Mouse (Mus musculus): ENCODE results near the gene Acap3. TPM values are rescaled to one million over a fixed set of nuclear protein-coding genes. Genes with fewer than 3 reads are reported as not detected.

Gene Acap3
- polyA plus RNA-seq, 1 experiment from 2014 or later: 8.2 TPM

DNA sequence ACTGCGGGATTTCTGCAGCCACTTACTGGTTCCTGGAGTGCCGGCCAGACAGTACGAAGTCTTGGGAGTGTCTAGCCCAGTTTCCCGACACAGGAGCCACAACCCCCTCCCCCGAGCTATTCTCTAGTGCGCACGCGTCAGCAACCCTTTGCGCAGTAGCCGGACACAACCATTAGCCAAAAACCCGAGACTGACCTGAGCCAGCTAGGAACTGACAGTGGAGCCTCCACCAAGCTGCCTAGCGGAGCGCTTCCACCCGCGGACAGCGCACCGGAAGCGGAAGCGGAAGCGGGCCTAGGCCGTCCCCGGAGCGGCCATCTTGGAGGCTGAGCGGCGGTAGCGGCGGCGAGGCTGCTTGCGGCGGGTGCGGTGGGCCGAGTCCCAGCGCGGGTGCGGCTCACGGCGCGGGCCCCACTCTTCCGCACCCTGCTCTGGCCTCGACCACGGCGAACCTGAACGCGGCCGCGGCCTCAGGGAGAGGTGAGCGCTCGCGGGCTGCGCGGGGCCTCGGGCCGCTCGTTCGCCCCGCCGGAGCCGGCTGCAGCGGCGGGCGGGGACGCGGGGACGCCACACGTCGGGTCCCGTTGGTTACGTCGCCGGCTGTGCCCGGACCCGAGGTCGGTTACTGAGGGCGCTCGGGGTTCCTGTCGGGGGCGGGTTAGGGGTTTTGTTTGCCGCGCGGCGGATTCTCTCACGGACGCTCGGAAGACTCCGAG is 52.1 kb downstream of the Acap3 start, which contains the start of gene Ube2j2:
Gene Ube2j2 (plus strand): TSS at position 298 of the 716 bp plus-strand sequence.
- H3K4me1 ChIP-seq (replicated peaks): peaks cover 21% of the 10 kb centered on the region
- H3K4me3 ChIP-seq: peak within 1 kb of the TSS; percentile 97
- WGBS: under 1% methylated on average over 85 of the region's 85 CpGs
- H3K36me3 ChIP-seq: peaks cover 15% of the 10 kb centered on the region
- H3K27me3 ChIP-seq: no peaks in the 10 kb centered on the region
- H3K4me2 ChIP-seq: peak within 1 kb of the TSS; percentile 97
- H3K27ac ChIP-seq: peak within 1 kb of the TSS; percentile 84
- H3K9me3 ChIP-seq (replicated peaks): no peaks in the 10 kb centered on the region
- ATAC-seq (replicated peaks; ENCODE audit: insufficient number of reproducible peaks, insufficient read depth, low FRiP score, low read depth): peak; percentile 96
- H3K9ac ChIP-seq: peak within 1 kb of the TSS; percentile 95

DNA sequence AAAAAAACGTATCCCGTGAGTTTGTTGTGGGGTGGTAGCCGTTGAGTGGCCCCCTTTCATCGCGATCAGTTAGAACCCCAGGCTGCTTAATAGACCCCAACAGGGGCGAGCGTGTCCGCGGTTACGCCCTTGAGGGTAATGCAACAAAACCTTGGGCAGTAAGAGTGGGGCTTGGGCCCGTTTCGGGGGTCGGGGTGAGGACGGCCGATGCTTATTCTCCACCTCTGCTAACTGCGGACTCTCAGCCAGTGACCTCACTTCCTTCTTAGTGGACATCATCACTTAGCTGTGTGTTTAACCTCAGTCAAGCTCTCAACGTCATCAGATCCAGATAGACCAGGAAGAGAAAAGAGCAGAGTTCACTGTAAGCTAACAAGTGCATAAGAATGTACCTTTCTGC is 52.6 kb downstream of the Acap3 start:
- peak overlapping the region; percentile 95 for H3K9ac ChIP-seq
- under 1% methylated on average over 17 of the region's 17 CpGs for WGBS
- H3K27ac ChIP-seq: peak overlapping the region; percentile 71
- no peak for ATAC-seq (replicated peaks; ENCODE audit: insufficient number of reproducible peaks, insufficient read depth, low FRiP score, low read depth)
- peak overlapping the region; percentile 97 for H3K4me2 ChIP-seq
- H3K36me3 ChIP-seq: peaks cover 21% of the 10 kb centered on the region
- H3K9me3 ChIP-seq (replicated peaks): no peaks in the 10 kb centered on the region
- peak overlapping the region; percentile 97 for H3K4me3 ChIP-seq
- peaks cover 21% of the 10 kb centered on the region for H3K4me1 ChIP-seq (replicated peaks)
- no peaks in the 10 kb centered on the region for H3K27me3 ChIP-seq

DNA sequence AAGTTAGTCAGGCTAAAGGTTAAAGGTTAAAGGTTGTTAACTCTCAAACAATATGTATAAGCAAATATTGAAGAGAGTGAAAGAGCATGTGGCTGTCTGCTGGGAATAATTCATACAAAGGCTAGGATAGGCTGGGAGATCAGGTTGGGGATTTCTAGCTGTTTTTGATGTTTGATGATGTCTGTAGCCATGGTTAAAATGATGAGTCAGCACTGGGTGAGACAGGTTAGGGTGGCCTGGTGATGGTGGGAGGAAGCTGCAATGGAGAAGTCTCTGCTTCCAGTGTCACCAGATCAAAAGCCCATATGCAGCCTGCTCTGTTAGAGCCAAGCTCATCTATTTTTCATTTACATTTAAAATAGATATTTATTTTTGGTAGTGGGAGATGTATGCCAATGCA is 55.5 kb downstream of the Acap3 start:
- H3K36me3 ChIP-seq: peaks cover 49% of the 10 kb centered on the region
- H3K4me1 ChIP-seq (replicated peaks): peaks cover 21% of the 10 kb centered on the region
- no peaks in the 10 kb centered on the region for H3K27me3 ChIP-seq
- no peak overlapping the region for H3K9ac ChIP-seq
- no peak overlapping the region for H3K4me2 ChIP-seq
- no peak for ATAC-seq (replicated peaks; ENCODE audit: insufficient number of reproducible peaks, insufficient read depth, low FRiP score, low read depth)
- H3K27ac ChIP-seq: no peak overlapping the region
- H3K4me3 ChIP-seq: no peak overlapping the region
- H3K9me3 ChIP-seq (replicated peaks): no peaks in the 10 kb centered on the region

DNA sequence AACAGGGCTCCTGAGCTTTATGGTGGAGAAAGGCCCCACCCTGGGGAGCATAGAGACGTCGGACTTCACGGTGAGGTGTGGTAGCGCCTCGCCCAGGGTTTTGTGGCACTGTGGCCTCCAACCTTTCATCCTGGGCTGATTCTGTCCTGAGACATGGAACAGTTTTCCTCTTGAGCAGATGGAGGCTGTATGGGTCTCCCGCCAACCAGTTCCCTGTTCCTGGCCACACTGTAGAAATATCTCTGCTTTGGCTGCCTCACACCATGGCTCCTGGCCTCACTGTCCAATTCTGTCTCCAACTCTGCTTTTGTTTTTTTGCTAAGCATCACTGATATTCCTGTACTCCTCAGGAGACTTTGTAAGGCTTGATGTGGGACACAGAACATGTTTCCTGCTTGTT is 63.9 kb downstream of the Acap3 start:
- no peaks in the 10 kb centered on the region for H3K9me3 ChIP-seq (replicated peaks)
- no peak overlapping the region for H3K4me3 ChIP-seq
- no peak for ATAC-seq (replicated peaks; ENCODE audit: insufficient number of reproducible peaks, insufficient read depth, low FRiP score, low read depth)
- no peaks in the 10 kb centered on the region for H3K4me1 ChIP-seq (replicated peaks)
- WGBS: 92% methylated on average over 6 of the region's 6 CpGs
- H3K9ac ChIP-seq: no peak overlapping the region
- H3K36me3 ChIP-seq: peaks cover 53% of the 10 kb centered on the region
- no peak overlapping the region for H3K4me2 ChIP-seq
- H3K27me3 ChIP-seq: no peaks in the 10 kb centered on the region
- H3K27ac ChIP-seq: no peak overlapping the region

Small RNAs within 50 kb of the gene (microRNA-seq; reads per million reads assigned to microRNA genes)
- gene Gm22991: not detected

Other genes with a start within 250 kb of the Acap3 start
- gene Gm10563, start 246.4 kb upstream of the Acap3 start, polyA plus RNA-seq (2015; fragmentation: Nextera tagmentation; extraction: Ambion mirVana): not detected in 2 replicates
- gene Mmp23, start 238.4 kb upstream of the Acap3 start, polyA plus RNA-seq (2015; fragmentation: Nextera tagmentation; extraction: Ambion mirVana): 65.5 and 74.9 TPM in 2 replicates
- gene Mib2, start 222.6 kb upstream of the Acap3 start, polyA plus RNA-seq (2015; fragmentation: Nextera tagmentation; extraction: Ambion mirVana): 17.3 and 23.4 TPM in 2 replicates
- 3.8 and 5.0 TPM in 2 replicates for gene Fndc10, start 197.5 kb upstream of the Acap3 start, polyA plus RNA-seq (2015; fragmentation: Nextera tagmentation; extraction: Ambion mirVana)
- gene Ssu72, start 187.0 kb upstream of the Acap3 start, polyA plus RNA-seq (2015; fragmentation: Nextera tagmentation; extraction: Ambion mirVana): 97.0 and 107 TPM in 2 replicates
- 0.53 and 0.56 TPM in 2 replicates for gene Tmem240, start 157.0 kb upstream of the Acap3 start, polyA plus RNA-seq (2015; fragmentation: Nextera tagmentation; extraction: Ambion mirVana)
- 88.9 and 108 TPM in 2 replicates for gene Atad3a, start 130.7 kb upstream of the Acap3 start, polyA plus RNA-seq (2015; fragmentation: Nextera tagmentation; extraction: Ambion mirVana)
- 5.9 and 7.8 TPM in 2 replicates for gene Vwa1, start 117.1 kb upstream of the Acap3 start, polyA plus RNA-seq (2015; fragmentation: Nextera tagmentation; extraction: Ambion mirVana)
- 1.7 and 2.0 TPM in 2 replicates for gene Tmem88b, start 105.9 kb upstream of the Acap3 start, polyA plus RNA-seq (2015; fragmentation: Nextera tagmentation; extraction: Ambion mirVana)
- 0.13 TPM in 1 of 2 replicates, not detected in the other for gene Ankrd65, start 101.4 kb upstream of the Acap3 start, polyA plus RNA-seq (2015; fragmentation: Nextera tagmentation; extraction: Ambion mirVana)
- gene Mrpl20, start 88.9 kb upstream of the Acap3 start, polyA plus RNA-seq (2015; fragmentation: Nextera tagmentation; extraction: Ambion mirVana): 131 TPM in 2 replicates
- gene Ccnl2, start 79.3 kb upstream of the Acap3 start, polyA plus RNA-seq (2015; fragmentation: Nextera tagmentation; extraction: Ambion mirVana): 106 and 123 TPM in 2 replicates
- 121 and 124 TPM in 2 replicates for gene Aurkaip1, start 60.5 kb upstream of the Acap3 start, polyA plus RNA-seq (2015; fragmentation: Nextera tagmentation; extraction: Ambion mirVana)
- 72.7 and 91.4 TPM in 2 replicates for gene Mxra8, start 52.1 kb upstream of the Acap3 start, polyA plus RNA-seq (2015; fragmentation: Nextera tagmentation; extraction: Ambion mirVana)
- gene Dvl1, start 44.4 kb upstream of the Acap3 start, polyA plus RNA-seq (2015; fragmentation: Nextera tagmentation; extraction: Ambion mirVana): 8.1 and 12.2 TPM in 2 replicates
- 0.14 TPM in 2 replicates for gene Tas1r3, start 28.5 kb upstream of the Acap3 start, polyA plus RNA-seq (2015; fragmentation: Nextera tagmentation; extraction: Ambion mirVana)
- 7.8 and 10.3 TPM in 2 replicates for gene Cptp, start 22.4 kb upstream of the Acap3 start, polyA plus RNA-seq (2015; fragmentation: Nextera tagmentation; extraction: Ambion mirVana)
- 27.3 and 41.4 TPM in 2 replicates for gene Ints11, start 22.3 kb upstream of the Acap3 start, polyA plus RNA-seq (2015; fragmentation: Nextera tagmentation; extraction: Ambion mirVana)
- 28.7 and 32.4 TPM in 2 replicates for gene Pusl1, start within 50 bp of the Acap3 start, polyA plus RNA-seq (2015; fragmentation: Nextera tagmentation; extraction: Ambion mirVana)
- 71.7 and 79.0 TPM in 2 replicates for gene Ube2j2, start 52.0 kb downstream of the Acap3 start, polyA plus RNA-seq (2015; fragmentation: Nextera tagmentation; extraction: Ambion mirVana)
- gene C1qtnf12, start 70.5 kb downstream of the Acap3 start, polyA plus RNA-seq (2015; fragmentation: Nextera tagmentation; extraction: Ambion mirVana): 24.9 and 31.3 TPM in 2 replicates
- 7.7 and 10.0 TPM in 2 replicates for gene B3galt6, start 100.8 kb downstream of the Acap3 start, polyA plus RNA-seq (2015; fragmentation: Nextera tagmentation; extraction: Ambion mirVana)
- gene Sdf4, start 101.0 kb downstream of the Acap3 start, polyA plus RNA-seq (2015; fragmentation: Nextera tagmentation; extraction: Ambion mirVana): 105 and 127 TPM in 2 replicates
- 0.36 and 0.55 TPM in 2 replicates for gene Tnfrsf4, start 122.0 kb downstream of the Acap3 start, polyA plus RNA-seq (2015; fragmentation: Nextera tagmentation; extraction: Ambion mirVana)
- 1.9 and 2.9 TPM in 2 replicates for gene Tnfrsf18, start 134.3 kb downstream of the Acap3 start, polyA plus RNA-seq (2015; fragmentation: Nextera tagmentation; extraction: Ambion mirVana)
- 0.59 and 1.1 TPM in 2 replicates for gene Ttll10, start 167.6 kb downstream of the Acap3 start, polyA plus RNA-seq (2015; fragmentation: Nextera tagmentation; extraction: Ambion mirVana)
- 11.6 and 19.4 TPM in 2 replicates for gene 9430015G10Rik, start 218.2 kb downstream of the Acap3 start, polyA plus RNA-seq (2015; fragmentation: Nextera tagmentation; extraction: Ambion mirVana)
- gene Rnf223, start 238.7 kb downstream of the Acap3 start, polyA plus RNA-seq (2015; fragmentation: Nextera tagmentation; extraction: Ambion mirVana): 0.19 and 0.30 TPM in 2 replicates